Mouse (Mus musculus): ENCODE data around the gene Cfap43.

DNA sequence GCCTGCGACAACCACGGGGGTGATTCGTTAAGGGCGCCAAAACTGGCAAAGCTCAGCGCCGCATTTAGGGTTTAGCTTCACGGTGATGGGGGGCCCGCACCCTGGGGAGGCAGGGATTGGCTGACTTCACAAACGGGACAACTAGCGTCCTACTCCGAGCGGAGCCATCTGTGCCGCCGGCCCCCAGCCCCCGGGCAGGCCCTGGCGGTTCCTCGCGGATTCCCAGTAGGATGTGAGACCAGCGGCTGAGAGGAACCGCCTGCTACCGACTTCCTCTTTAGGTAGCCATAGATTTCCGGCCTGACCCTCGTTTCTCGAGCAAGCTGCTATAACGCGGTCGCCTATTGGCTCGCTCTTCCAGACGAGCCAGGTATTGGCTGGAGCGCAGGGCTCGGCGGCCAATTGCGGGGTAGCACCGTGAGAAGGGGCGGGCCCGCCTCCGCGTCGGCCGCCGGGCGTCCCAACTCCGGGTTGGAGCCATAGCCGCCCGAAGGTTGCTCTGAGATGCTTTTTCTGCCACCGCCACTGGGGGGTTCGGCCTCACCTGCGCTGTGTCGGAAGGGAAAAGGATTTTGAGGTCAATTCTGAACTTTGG is 53.6 kb downstream of the Cfap43 start, which contains the start of gene Gsto2:
- TF ChIP-seq TCF12 (IDR thresholded peaks at IDR 0.05; ENCODE audit: low read depth, low read length) (peak; percentile 68; the same call in 1 of the 2 replicates), EP300 (IDR thresholded peaks at IDR 0.05; ENCODE audit: low read length) (no peak; the same call in 1 of the 2 replicates), KAT2A (IDR thresholded peaks at IDR 0.05; ENCODE audit: insufficient replicate concordance, low read length) (peak; percentile 71; the same call in 1 of the 2 replicates), RAD21 (IDR thresholded peaks at IDR 0.05; ENCODE audit: low read depth, low read length) (no peak), CTCF (conservative IDR thresholded peaks at IDR 0.05 in 1 of 2, IDR thresholded peaks at IDR 0.05 in 1 of 2; ENCODE audit: low read depth in 2 of 2, low read length in 2 of 2) (peak in 1 of 2 experiments; percentile 59; a peak in 2 of 4 replicates), HCFC1 (IDR thresholded peaks at IDR 0.05; ENCODE audit: low read depth, low read length) (peak; percentile 82)
